Mouse (Mus musculus): ENCODE results near the gene Gm44596. TPM values are rescaled to one million over a fixed set of nuclear protein-coding genes. Genes with fewer than 3 reads are reported as not detected.

Gene Gm44596
- polyA plus RNA-seq, 1 experiment, result not detected

GRCm38 (mm10) chr6:128361901-128362300 is 13.4 kb upstream of the Gm44596 start:
- 21% methylated on average over 9 of the region's 9 CpGs for WGBS
- peaks cover 5% of the 10 kb centered on the region; the same call in 1 of the 2 replicates for H3K36me3 ChIP-seq (ENCODE audit: control insufficient read depth, insufficient read depth, low read length)
- H3K27me3 ChIP-seq (ENCODE audit: control insufficient read depth, insufficient read depth, low read length), result no peaks in the 10 kb centered on the region
- H3K4me1 ChIP-seq (replicated peaks; ENCODE audit: control insufficient read depth, insufficient read depth, low read length), result peaks cover 10% of the 10 kb centered on the region
- peak overlapping the region; percentile 14; the same call in 1 of the 2 replicates for H3K27ac ChIP-seq (ENCODE audit: control insufficient read depth, insufficient read depth, low read length)
- peak overlapping the region; percentile 99 for H3K4me3 ChIP-seq (ENCODE audit: control insufficient read depth, insufficient read depth, low read length)
- TF ChIP-seq POLR2A (IDR thresholded peaks at IDR 0.05; ENCODE audit: control insufficient read depth, extremely low read depth, insufficient read depth, low read length, poor library complexity) (no peak), CTCF (IDR thresholded peaks at IDR 0.05; ENCODE audit: borderline replicate concordance, control insufficient read depth, extremely low read depth, insufficient read depth, low read length, poor library complexity) (no peak)
- no peak for DNase-seq

DNA sequence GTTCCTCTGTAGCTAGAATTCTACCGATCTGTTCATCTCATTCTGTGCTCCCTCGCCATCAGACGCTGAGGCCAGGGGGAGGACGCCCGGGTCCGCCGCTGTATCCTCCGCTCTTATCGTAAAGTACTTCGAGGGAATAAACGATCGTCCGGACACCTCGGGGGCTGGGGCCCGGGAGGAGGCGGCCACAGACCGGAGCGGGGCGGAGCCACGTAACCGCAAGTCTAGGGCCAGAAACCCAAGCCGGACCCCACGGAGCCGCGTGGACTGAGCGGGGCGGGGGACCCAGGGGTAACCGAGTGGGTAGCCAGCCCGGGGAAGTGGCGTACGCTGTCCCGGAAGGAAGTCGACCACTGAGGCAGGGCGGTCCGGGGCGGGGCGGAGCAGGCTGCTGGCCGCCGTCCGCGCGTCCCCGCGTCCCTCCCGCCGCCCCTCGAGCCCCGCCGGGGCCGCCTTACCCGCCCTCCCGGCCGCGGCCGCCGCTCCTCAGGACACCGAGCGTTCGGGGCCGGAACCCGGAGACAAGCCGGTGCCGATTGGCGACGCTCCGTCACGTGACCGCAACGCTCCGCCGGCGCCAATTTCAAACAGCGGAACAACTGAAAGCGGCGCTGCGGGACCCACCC is 12.8 kb upstream of the Gm44596 start, which contains the start of the genes Rhno1 and Foxm1:
Gene Rhno1 (minus strand): TSS at position 531 of the 626 bp plus-strand sequence.
Gene Foxm1 (plus strand): TSS at position 587 of the 626 bp plus-strand sequence.
- DNase-seq, result peak; percentile 84
- Histone ChIP-seq H3K4me3 (ENCODE audit: control insufficient read depth, insufficient read depth, low read length) (peak within 1 kb of the TSS; percentile 99), H3K27ac (ENCODE audit: control insufficient read depth, insufficient read depth, low read length) (peak within 1 kb of the TSS; percentile 14; the same call in 1 of the 2 replicates), H3K27me3 (ENCODE audit: control insufficient read depth, insufficient read depth, low read length) (no peaks in the 10 kb centered on the region), H3K36me3 (ENCODE audit: control insufficient read depth, insufficient read depth, low read length) (peaks cover 8% of the 10 kb centered on the region; the same call in 1 of the 2 replicates), H3K4me1 (replicated peaks; ENCODE audit: control insufficient read depth, insufficient read depth, low read length) (peaks cover 10% of the 10 kb centered on the region)
- TF ChIP-seq CTCF (IDR thresholded peaks at IDR 0.05; ENCODE audit: borderline replicate concordance, control insufficient read depth, extremely low read depth, insufficient read depth, low read length, poor library complexity), result 0 out of 2 replicates have a peak, but pooled peaks have one; percentile 4
- no peak for TF ChIP-seq POLR2A (IDR thresholded peaks at IDR 0.05; ENCODE audit: control insufficient read depth, extremely low read depth, insufficient read depth, low read length, poor library complexity)
- under 1% methylated on average over 67 of the region's 76 CpGs for WGBS

DNA sequence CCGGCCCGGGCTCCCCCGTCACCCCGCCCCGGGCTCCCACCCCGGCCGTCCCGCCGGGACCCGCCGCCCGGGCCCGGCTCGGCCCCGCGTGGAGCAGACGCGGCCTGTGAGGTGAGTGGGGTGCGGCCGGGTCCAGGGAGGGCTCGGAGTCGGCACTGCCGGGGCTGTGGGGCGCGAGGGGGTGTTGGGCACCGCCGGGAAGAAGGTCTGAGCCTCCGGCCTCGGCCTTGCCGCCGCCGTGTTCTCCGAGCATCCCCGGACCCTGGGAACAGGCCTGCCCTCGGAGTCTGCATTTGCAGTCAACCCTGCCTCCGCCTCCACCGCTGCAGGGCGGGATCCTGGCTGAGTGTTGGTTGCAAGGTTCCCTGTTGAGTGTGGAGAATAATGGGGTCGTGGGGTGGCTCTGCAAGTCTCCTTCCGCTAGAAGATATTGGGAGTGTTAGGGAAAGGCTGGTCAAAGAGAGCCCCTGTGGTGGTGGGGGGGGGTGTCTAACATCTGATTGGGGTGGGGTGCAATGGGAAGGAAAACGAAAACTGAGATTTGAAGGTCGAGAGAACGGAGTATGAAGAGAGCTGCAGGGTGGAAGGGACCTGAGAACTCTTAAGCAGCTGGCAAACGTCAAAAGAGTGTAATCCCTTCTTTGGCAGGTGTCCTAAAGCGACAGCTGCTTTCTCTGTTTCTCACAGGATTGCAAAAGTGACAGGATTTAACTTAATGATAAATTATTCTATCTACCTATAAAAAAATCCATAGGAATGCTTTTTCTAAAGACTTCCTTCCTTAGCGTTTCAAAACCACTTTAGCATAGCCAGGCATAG is 12.1 kb upstream of the Gm44596 start:
- Histone ChIP-seq H3K4me1 (replicated peaks; ENCODE audit: control insufficient read depth, insufficient read depth, low read length) (peaks cover 10% of the 10 kb centered on the region), H3K27ac (ENCODE audit: control insufficient read depth, insufficient read depth, low read length) (no peak overlapping the region), H3K4me3 (ENCODE audit: control insufficient read depth, insufficient read depth, low read length) (peak overlapping the region; percentile 99), H3K27me3 (ENCODE audit: control insufficient read depth, insufficient read depth, low read length) (no peaks in the 10 kb centered on the region), H3K36me3 (ENCODE audit: control insufficient read depth, insufficient read depth, low read length) (peaks cover 13% of the 10 kb centered on the region; the same call in 1 of the 2 replicates)
- DNase-seq, result no peak
- 2% methylated on average over 46 of the region's 46 CpGs for WGBS
- TF ChIP-seq CTCF (IDR thresholded peaks at IDR 0.05; ENCODE audit: borderline replicate concordance, control insufficient read depth, extremely low read depth, insufficient read depth, low read length, poor library complexity) (no peak), POLR2A (IDR thresholded peaks at IDR 0.05; ENCODE audit: control insufficient read depth, extremely low read depth, insufficient read depth, low read length, poor library complexity) (no peak)

GRCm38 (mm10) chr6:128364721-128365120 is 10.6 kb upstream of the Gm44596 start:
- 91% methylated on average over 6 of the region's 6 CpGs for WGBS
- DNase-seq, result no peak
- no peak for TF ChIP-seq CTCF (IDR thresholded peaks at IDR 0.05; ENCODE audit: borderline replicate concordance, control insufficient read depth, extremely low read depth, insufficient read depth, low read length, poor library complexity)
- no peak for TF ChIP-seq POLR2A (IDR thresholded peaks at IDR 0.05; ENCODE audit: control insufficient read depth, extremely low read depth, insufficient read depth, low read length, poor library complexity)
- Histone ChIP-seq H3K27ac (ENCODE audit: control insufficient read depth, insufficient read depth, low read length) (no peak overlapping the region), H3K36me3 (ENCODE audit: control insufficient read depth, insufficient read depth, low read length) (peaks cover 23% of the 10 kb centered on the region), H3K27me3 (ENCODE audit: control insufficient read depth, insufficient read depth, low read length) (no peaks in the 10 kb centered on the region), H3K4me1 (replicated peaks; ENCODE audit: control insufficient read depth, insufficient read depth, low read length) (peaks cover 10% of the 10 kb centered on the region), H3K4me3 (ENCODE audit: control insufficient read depth, insufficient read depth, low read length) (no peak overlapping the region)

GRCm38 (mm10) chr6:128366466-128366865 is 8.8 kb upstream of the Gm44596 start:
- Histone ChIP-seq H3K27ac (ENCODE audit: control insufficient read depth, insufficient read depth, low read length) (no peak overlapping the region), H3K36me3 (ENCODE audit: control insufficient read depth, insufficient read depth, low read length) (peaks cover 38% of the 10 kb centered on the region), H3K4me3 (ENCODE audit: control insufficient read depth, insufficient read depth, low read length) (no peak overlapping the region), H3K4me1 (replicated peaks; ENCODE audit: control insufficient read depth, insufficient read depth, low read length) (peaks cover 7% of the 10 kb centered on the region), H3K27me3 (ENCODE audit: control insufficient read depth, insufficient read depth, low read length) (no peaks in the 10 kb centered on the region)
- 95% methylated on average over 5 of the region's 5 CpGs for WGBS
- no peak for DNase-seq
- TF ChIP-seq POLR2A (IDR thresholded peaks at IDR 0.05; ENCODE audit: control insufficient read depth, extremely low read depth, insufficient read depth, low read length, poor library complexity) (no peak), CTCF (IDR thresholded peaks at IDR 0.05; ENCODE audit: borderline replicate concordance, control insufficient read depth, extremely low read depth, insufficient read depth, low read length, poor library complexity) (no peak)

DNA sequence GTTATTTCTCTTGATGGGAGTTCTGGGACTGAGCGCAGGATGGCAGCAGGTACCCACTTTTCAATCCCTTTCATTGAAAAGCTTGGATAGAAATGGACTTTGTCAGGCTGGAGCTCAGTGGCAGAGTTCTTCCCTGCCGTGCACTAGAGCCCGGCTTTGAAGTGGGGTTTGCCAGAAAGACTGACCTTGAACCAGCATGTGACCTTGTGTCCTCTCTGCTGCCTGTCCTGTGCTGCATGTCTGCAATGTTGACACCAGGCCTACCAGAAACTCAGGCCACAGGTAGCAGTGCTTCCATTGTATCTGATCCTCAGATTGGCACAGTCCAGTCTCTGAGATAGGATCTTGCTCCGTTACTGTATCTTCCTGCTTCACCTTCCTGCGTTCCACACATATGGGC is 5.3 kb upstream of the Gm44596 start:
- TF ChIP-seq CTCF (IDR thresholded peaks at IDR 0.05; ENCODE audit: borderline replicate concordance, control insufficient read depth, extremely low read depth, insufficient read depth, low read length, poor library complexity) (no peak), POLR2A (IDR thresholded peaks at IDR 0.05; ENCODE audit: control insufficient read depth, extremely low read depth, insufficient read depth, low read length, poor library complexity) (no peak)
- peaks cover 56% of the 10 kb centered on the region for H3K36me3 ChIP-seq (ENCODE audit: control insufficient read depth, insufficient read depth, low read length)
- H3K27ac ChIP-seq (ENCODE audit: control insufficient read depth, insufficient read depth, low read length), result no peak overlapping the region
- no peaks in the 10 kb centered on the region for H3K27me3 ChIP-seq (ENCODE audit: control insufficient read depth, insufficient read depth, low read length)
- DNase-seq, result no peak
- H3K4me1 ChIP-seq (replicated peaks; ENCODE audit: control insufficient read depth, insufficient read depth, low read length), result no peaks in the 10 kb centered on the region
- no peak overlapping the region for H3K4me3 ChIP-seq (ENCODE audit: control insufficient read depth, insufficient read depth, low read length)
- WGBS, result 95% methylated on average over 5 of the region's 5 CpGs
